Mouse (Mus musculus) forebrain, postnatal 0 days (tissue): Measurements from ENCODE around the gene C2cd2. TPM values are rescaled to one million over a fixed set of nuclear protein-coding genes. Genes with fewer than 3 reads are reported as not detected.

ENCODE experiments used
- ATAC-seq: fragments of 200-750 bp; cut with Nextera tagmentation; 2 replicates; pipeline ENCODE4 v1.8.0; 2017; ENCODE audit warnings: mild to moderate bottlenecking, moderate library complexity
- DNase-seq: peaks from one replicate; pipeline ENCODE4 v3.0.0-alpha.2; 2015
- H3K27ac ChIP-seq: fragments of 300-500 bp; sonication (generic); 2 replicates; pipeline ENCODE4 v1.5.1; 2014; ENCODE audit warnings: low read depth, mild to moderate bottlenecking, antibody characterized with exemption, low read length, moderate library complexity, mixed read lengths
- H3K27me3 ChIP-seq: fragments of 300-500 bp; sonication (generic); 2 replicates; pipeline ENCODE4 v1.6.1; 2014; ENCODE audit warnings: mild to moderate bottlenecking, low read length, mixed read lengths; ENCODE audit not compliant: insufficient read depth
- H3K36me3 ChIP-seq: fragments of 300-500 bp; sonication (generic); 2 replicates; pipeline ENCODE4 v1.6.1; 2014; ENCODE audit warnings: mild to moderate bottlenecking, moderate library complexity; ENCODE audit not compliant: insufficient read depth
- H3K4me1 ChIP-seq: fragments of 300-500 bp; sonication (generic); 2 replicates; pipeline ENCODE4 v1.6.1; 2014; ENCODE audit warnings: antibody characterized with exemption; ENCODE audit not compliant: insufficient read depth
- H3K4me2 ChIP-seq: fragments of 300-500 bp; sonication (generic); 2 replicates; pipeline ENCODE4 v1.6.1; 2014; ENCODE audit warnings: low read depth, mild to moderate bottlenecking, moderate library complexity
- H3K4me3 ChIP-seq: fragments of 300-500 bp; sonication (generic); 2 replicates; pipeline ENCODE4 v1.5.1; 2014; ENCODE audit warnings: low read depth, low read length, mixed read lengths
- H3K9ac ChIP-seq: fragments of 300-500 bp; sonication (generic); 2 replicates; pipeline ENCODE4 v1.6.1; 2014; ENCODE audit warnings: mild to moderate bottlenecking
- H3K9me3 ChIP-seq: fragments of 300-500 bp; sonication (generic); 2 replicates; pipeline ENCODE4 v1.6.1; 2016; ENCODE audit warnings: low read length
- CTCF ChIP-seq: sonication (generic); IDR thresholded peaks from 2 replicates; pipeline ENCODE4 v1.5.1; 2016; ENCODE audit warnings: antibody characterized with exemption, control low read depth, low read depth
- WGBS: fragments of 180-500 bp; shearing (Covaris S2); extraction: QIAGEN DNeasy Blood & Tissue Kit; methylation state at CpG from one replicate; pipeline ENCODE4 v1.1.7; 2014; 5-methylcytosine and 5-hydroxymethylcytosine counted together
- polyA plus RNA-seq: library from polyadenylated mRNA; unstranded; fragments of >200 nt; fragmentation: Nextera tagmentation; extraction: Ambion mirVana; gene quantifications from 2 replicates; pipeline ENCODE4 v1.2.1, GENCODE M21; 2015
- total RNA-seq: library from RNA; depleted of rRNA; stranded (reverse); fragments of >200 nt; gene quantifications from 2 replicates; pipeline ENCODE4 v1.2.3, GENCODE M21; 2014

C2cd2 gene
- total and polyA plus RNA-seq, 2 experiments from 2014 or later: 11.9 to 13.3 TPM

GRCm38 (mm10) chr16:97958401-97958973, 3.9 kb downstream of the C2cd2 start:
- Histone ChIP-seq H3K4me3 (no peak overlapping the region), H3K9ac (no peak overlapping the region), H3K4me1 (peaks cover 4% of the 10 kb centered on the region; the same call in 1 of the 2 replicates), H3K9me3 (no peaks in the 10 kb centered on the region), H3K27me3 (no peaks in the 10 kb centered on the region), H3K4me2 (no peak overlapping the region), H3K36me3 (peaks cover 25% of the 10 kb centered on the region), H3K27ac (no peak overlapping the region)
- no peak for DNase-seq
- TF ChIP-seq CTCF: no peak
- no peak for ATAC-seq

GRCm38 (mm10) chr16:97957626-97958025, 4.8 kb downstream of the C2cd2 start:
- H3K4me3 ChIP-seq: no peak overlapping the region
- H3K4me2 ChIP-seq: no peak overlapping the region
- H3K9me3 ChIP-seq: no peaks in the 10 kb centered on the region
- no peak overlapping the region for H3K9ac ChIP-seq
- H3K4me1 ChIP-seq: peaks cover 4% of the 10 kb centered on the region; the same call in 1 of the 2 replicates
- H3K27me3 ChIP-seq: no peaks in the 10 kb centered on the region
- DNase-seq (no peak), ATAC-seq (no peak)
- no peak overlapping the region for H3K27ac ChIP-seq
- TF ChIP-seq CTCF: no peak
- H3K36me3 ChIP-seq: peaks cover 31% of the 10 kb centered on the region

- no peak for DNase-seq
- 93% methylated on average over 2 of the region's 2 CpGs for WGBS
- Histone ChIP-seq H3K27ac (no peak overlapping the region), H3K36me3 (peaks cover 47% of the 10 kb centered on the region), H3K27me3 (no peaks in the 10 kb centered on the region), H3K4me1 (no peaks in the 10 kb centered on the region), H3K9ac (no peak overlapping the region), H3K9me3 (no peaks in the 10 kb centered on the region), H3K4me2 (no peak overlapping the region), H3K4me3 (no peak overlapping the region)
- ATAC-seq: no peak
- TF ChIP-seq CTCF: no peak
These were observed 6.4 kb downstream of the C2cd2 start for GRCm38 (mm10) chr16:97956011-97956410.

- 91% methylated on average over 2 of the region's 2 CpGs for WGBS
- Histone ChIP-seq H3K27ac (no peak overlapping the region), H3K4me2 (no peak overlapping the region), H3K9ac (no peak overlapping the region), H3K9me3 (no peaks in the 10 kb centered on the region), H3K36me3 (peaks cover 60% of the 10 kb centered on the region), H3K27me3 (no peaks in the 10 kb centered on the region), H3K4me3 (no peak overlapping the region), H3K4me1 (no peaks in the 10 kb centered on the region)
- no peak for TF ChIP-seq CTCF
- ATAC-seq: no peak
- no peak for DNase-seq
These were observed 9.1 kb downstream of the C2cd2 start for GRCm38 (mm10) chr16:97953300-97953699.

GRCm38 (mm10) chr16:97952801-97953200, 9.6 kb downstream of the C2cd2 start:
- TF ChIP-seq CTCF: no peak
- 88% methylated on average over 9 of the region's 9 CpGs for WGBS
- no peak overlapping the region for H3K9ac ChIP-seq

GRCm38 (mm10) chr16:97952371-97952770, 10.0 kb downstream of the C2cd2 start:
- no peak overlapping the region for H3K27ac ChIP-seq
- ATAC-seq (no peak), DNase-seq (no peak)
- H3K4me3 ChIP-seq: no peak overlapping the region
- no peaks in the 10 kb centered on the region for H3K4me1 ChIP-seq
- H3K36me3 ChIP-seq: peaks cover 60% of the 10 kb centered on the region
- WGBS: 97% methylated on average over 4 of the region's 4 CpGs
- no peak overlapping the region for H3K4me2 ChIP-seq
- H3K9me3 ChIP-seq: no peaks in the 10 kb centered on the region
- H3K9ac ChIP-seq: no peak overlapping the region
- no peaks in the 10 kb centered on the region for H3K27me3 ChIP-seq
- no peak for TF ChIP-seq CTCF

More at GRCm38 (mm10) chr16:97952801-97953200, 9.6 kb downstream of the C2cd2 start:
- ATAC-seq (no peak), DNase-seq (no peak)
- peaks cover 60% of the 10 kb centered on the region for H3K36me3 ChIP-seq
- H3K27ac ChIP-seq: no peak overlapping the region
- H3K27me3 ChIP-seq: no peaks in the 10 kb centered on the region
- H3K4me3 ChIP-seq: no peak overlapping the region
- no peak overlapping the region for H3K4me2 ChIP-seq
- H3K9me3 ChIP-seq: no peaks in the 10 kb centered on the region
- no peaks in the 10 kb centered on the region for H3K4me1 ChIP-seq

- H3K9me3 ChIP-seq: no peaks in the 10 kb centered on the region
- peaks cover 50% of the 10 kb centered on the region for H3K36me3 ChIP-seq
- H3K4me1 ChIP-seq: no peaks in the 10 kb centered on the region
- WGBS: 95% methylated on average over 8 of the region's 8 CpGs
- no peak for ATAC-seq
- H3K4me3 ChIP-seq: no peak overlapping the region
- H3K9ac ChIP-seq: no peak overlapping the region
- no peak for TF ChIP-seq CTCF
- no peak overlapping the region for H3K27ac ChIP-seq
- DNase-seq: no peak
- no peaks in the 10 kb centered on the region for H3K27me3 ChIP-seq
- H3K4me2 ChIP-seq: no peak overlapping the region
These were observed 12.3 kb downstream of the C2cd2 start for GRCm38 (mm10) chr16:97950061-97950460.
